Mouse (Mus musculus): ENCODE results near the gene Gm49630. TPM values are rescaled to one million over a fixed set of nuclear protein-coding genes. Genes with fewer than 3 reads are reported as not detected.
"Not testable (repeated sequence)": the region's sequence is repeated elsewhere in the genome, so short reads cannot be mapped to it uniquely, and the experiment has no call there.

Gm49630 gene
- total RNA-seq (2021), result not detected

GRCm38 (mm10) chr17:7371879-7372278, at the start of gene Gm49630:
Gene Gm49630 (minus strand): TSS chr17:7371979.
- not testable (repeated sequence) for DNase-seq (ENCODE audit: extremely low spot score in 1 of 2, low spot score in 1 of 2)

GRCm38 (mm10) chr17:7420191-7420973, 48.6 kb upstream of the Gm49630 start:
- not testable (repeated sequence) for DNase-seq (ENCODE audit: extremely low spot score in 1 of 2, low spot score in 1 of 2)

GRCm38 (mm10) chr17:7414601-7415310, 43.0 kb upstream of the Gm49630 start:
- DNase-seq (ENCODE audit: extremely low spot score in 1 of 2, low spot score in 1 of 2), result not testable (repeated sequence)

- DNase-seq (ENCODE audit: extremely low spot score in 1 of 2, low spot score in 1 of 2), result not testable (repeated sequence)
Observed at GRCm38 (mm10) chr17:7413336-7413735, 41.6 kb upstream of the Gm49630 start.

- not testable (repeated sequence) for DNase-seq (ENCODE audit: extremely low spot score in 1 of 2, low spot score in 1 of 2)
Observed at GRCm38 (mm10) chr17:7399770-7400169, 28.0 kb upstream of the Gm49630 start.

- DNase-seq (ENCODE audit: extremely low spot score in 1 of 2, low spot score in 1 of 2), result not testable (repeated sequence)
Observed at GRCm38 (mm10) chr17:7398198-7398847, 26.5 kb upstream of the Gm49630 start.

- not testable (repeated sequence) for DNase-seq (ENCODE audit: extremely low spot score in 1 of 2, low spot score in 1 of 2)
Observed at GRCm38 (mm10) chr17:7397079-7397478, 25.3 kb upstream of the Gm49630 start.

- not testable (repeated sequence) for DNase-seq (ENCODE audit: extremely low spot score in 1 of 2, low spot score in 1 of 2)
Observed at GRCm38 (mm10) chr17:7396288-7396687, 24.5 kb upstream of the Gm49630 start.

GRCm38 (mm10) chr17:7395671-7396070, 23.9 kb upstream of the Gm49630 start:
- DNase-seq (ENCODE audit: extremely low spot score in 1 of 2, low spot score in 1 of 2), result not testable (repeated sequence)

GRCm38 (mm10) chr17:7395116-7395515, 23.3 kb upstream of the Gm49630 start:
- not testable (repeated sequence) for DNase-seq (ENCODE audit: extremely low spot score in 1 of 2, low spot score in 1 of 2)

GRCm38 (mm10) chr17:7389898-7390297, 18.1 kb upstream of the Gm49630 start:
- DNase-seq (ENCODE audit: extremely low spot score in 1 of 2, low spot score in 1 of 2), result peak in 1 of 2 experiments; percentile 37

- DNase-seq (ENCODE audit: extremely low spot score in 1 of 2, low spot score in 1 of 2), result not testable (repeated sequence)
Observed at GRCm38 (mm10) chr17:7388958-7389356, 17.2 kb upstream of the Gm49630 start.

GRCm38 (mm10) chr17:7388341-7388957, 16.7 kb upstream of the Gm49630 start:
- DNase-seq (ENCODE audit: extremely low spot score in 1 of 2, low spot score in 1 of 2), result not testable (repeated sequence)

GRCm38 (mm10) chr17:7386016-7386415, 14.2 kb upstream of the Gm49630 start:
- DNase-seq (ENCODE audit: extremely low spot score in 1 of 2, low spot score in 1 of 2), result not testable (repeated sequence)

- DNase-seq (ENCODE audit: extremely low spot score in 1 of 2, low spot score in 1 of 2), result not testable (repeated sequence)
Observed at GRCm38 (mm10) chr17:7385364-7385763, 13.6 kb upstream of the Gm49630 start, which contains the start of gene Unc93a2. Gene Unc93a2 (minus strand): TSS chr17:7385464.

- DNase-seq (ENCODE audit: extremely low spot score in 1 of 2, low spot score in 1 of 2), result not testable (repeated sequence)
Observed at GRCm38 (mm10) chr17:7383167-7384143, 11.7 kb upstream of the Gm49630 start.

- not testable (repeated sequence) for DNase-seq (ENCODE audit: extremely low spot score in 1 of 2, low spot score in 1 of 2)
Observed at GRCm38 (mm10) chr17:7382711-7383110, 10.9 kb upstream of the Gm49630 start.

- DNase-seq (ENCODE audit: extremely low spot score in 1 of 2, low spot score in 1 of 2), result not testable (repeated sequence)
Observed at GRCm38 (mm10) chr17:7377907-7378306, 6.1 kb upstream of the Gm49630 start.
